Mouse (Mus musculus) hindbrain, embryonic 12.5 days (tissue): ENCODE measurements around the gene Slc5a11. TPM values are rescaled to one million over a fixed set of nuclear protein-coding genes. Genes with fewer than 3 reads are reported as not detected.
A peak's percentile ranks its signal among the peaks of the same experiment; 100 is the strongest.

ENCODE experiments used
- ATAC-seq: fragments of 200-750 bp; cut with Nextera tagmentation; 2 replicates; pipeline ENCODE4 v1.8.0; 2017; ENCODE audit warnings: moderate TSS enrichment; ENCODE audit not compliant: low FRiP score
- H3K27ac ChIP-seq: fragments of 300-500 bp; sonication (generic); 2 replicates; pipeline ENCODE4 v1.5.1; 2016; ENCODE audit warnings: mild to moderate bottlenecking
- H3K27me3 ChIP-seq: fragments of 300-500 bp; sonication (generic); 2 replicates; pipeline ENCODE4 v1.6.1; 2016; ENCODE audit warnings: mild to moderate bottlenecking
- H3K36me3 ChIP-seq: fragments of 300-500 bp; sonication (generic); 2 replicates; pipeline ENCODE4 v1.6.1; 2016; ENCODE audit warnings: mild to moderate bottlenecking
- H3K4me1 ChIP-seq: fragments of 300-500 bp; sonication (generic); 2 replicates; pipeline ENCODE4 v1.6.1; 2016
- H3K4me2 ChIP-seq: fragments of 300-500 bp; sonication (generic); replicated peaks from 2 replicates; pipeline ENCODE4 v1.6.1; 2016; ENCODE audit warnings: mild to moderate bottlenecking
- H3K4me3 ChIP-seq: fragments of 300-500 bp; sonication (generic); 2 replicates; pipeline ENCODE4 v1.5.1; 2016; ENCODE audit warnings: mild to moderate bottlenecking
- H3K9ac ChIP-seq: fragments of 300-500 bp; sonication (generic); 2 replicates; pipeline ENCODE4 v1.6.1; 2016; ENCODE audit warnings: mild to moderate bottlenecking, moderate library complexity
- H3K9me3 ChIP-seq: fragments of 300-500 bp; sonication (generic); replicated peaks from 2 replicates; pipeline ENCODE4 v1.6.1; 2016; ENCODE audit warnings: mild to moderate bottlenecking
- WGBS: fragments of 180-500 bp; shearing (Covaris S2); methylation state at CpG from one replicate; pipeline ENCODE4 v1.1.7; 2016; 5-methylcytosine and 5-hydroxymethylcytosine counted together
- polyA plus RNA-seq: library from polyadenylated mRNA; unstranded; fragments of >200 nt; fragmentation: Nextera tagmentation; extraction: Ambion mirVana; gene quantifications from 2 replicates; pipeline ENCODE4 v1.2.1, GENCODE M21; 2016

Gene Slc5a11
- polyA plus RNA-seq, 1 experiment from 2014 or later = not detected

GRCm38 (mm10) chr7:123217448-123218354, 3.1 kb downstream of the Slc5a11 start:
- no peak overlapping the region for H3K9ac ChIP-seq
- H3K4me3 ChIP-seq = no peak overlapping the region
- H3K4me2 ChIP-seq = no peak overlapping the region
- no peaks in the 10 kb centered on the region for H3K36me3 ChIP-seq
- no peak for ATAC-seq
- H3K27me3 ChIP-seq = no peaks in the 10 kb centered on the region
- WGBS = 74% methylated on average over 7 of the region's 7 CpGs
- H3K4me1 ChIP-seq = peaks cover 12% of the 10 kb centered on the region
- no peak overlapping the region for H3K27ac ChIP-seq
- H3K9me3 ChIP-seq = no peaks in the 10 kb centered on the region

GRCm38 (mm10) chr7:123218620-123219019, 4.0 kb downstream of the Slc5a11 start:
- WGBS = 26% methylated on average over 6 of the region's 6 CpGs
- Histone ChIP-seq H3K36me3 (no peaks in the 10 kb centered on the region), H3K4me3 (no peak overlapping the region), H3K27me3 (no peaks in the 10 kb centered on the region), H3K27ac (no peak overlapping the region), H3K4me2 (no peak overlapping the region), H3K9ac (no peak overlapping the region), H3K9me3 (no peaks in the 10 kb centered on the region), H3K4me1 (peaks cover 12% of the 10 kb centered on the region)
- ATAC-seq = peak; percentile 50; the same call in 1 of the 2 replicates

- Histone ChIP-seq H3K36me3 (no peaks in the 10 kb centered on the region), H3K9me3 (no peaks in the 10 kb centered on the region), H3K4me2 (no peak overlapping the region), H3K4me3 (no peak overlapping the region), H3K9ac (no peak overlapping the region), H3K4me1 (peaks cover 6% of the 10 kb centered on the region; the same call in 1 of the 2 replicates), H3K27me3 (no peaks in the 10 kb centered on the region), H3K27ac (no peak overlapping the region)
- 77% methylated on average over 13 of the region's 13 CpGs for WGBS
- ATAC-seq = no peak
Observed at GRCm38 (mm10) chr7:123219781-123220632, 5.4 kb downstream of the Slc5a11 start.

- no peak for ATAC-seq
- Histone ChIP-seq H3K27me3 (no peaks in the 10 kb centered on the region), H3K9me3 (no peaks in the 10 kb centered on the region), H3K36me3 (no peaks in the 10 kb centered on the region), H3K4me1 (peaks cover 6% of the 10 kb centered on the region; the same call in 1 of the 2 replicates), H3K27ac (no peak overlapping the region), H3K9ac (no peak overlapping the region), H3K4me3 (no peak overlapping the region), H3K4me2 (no peak overlapping the region)
- WGBS = 68% methylated on average over 2 of the region's 2 CpGs
Observed at GRCm38 (mm10) chr7:123220633-123220942, 6.0 kb downstream of the Slc5a11 start.

- no peak overlapping the region for H3K4me3 ChIP-seq
- 79% methylated on average over 9 of the region's 9 CpGs for WGBS
- H3K9ac ChIP-seq = no peak overlapping the region
- H3K4me2 ChIP-seq = no peak overlapping the region
- peaks cover 6% of the 10 kb centered on the region; the same call in 1 of the 2 replicates for H3K4me1 ChIP-seq
- no peaks in the 10 kb centered on the region for H3K27me3 ChIP-seq
- H3K36me3 ChIP-seq = no peaks in the 10 kb centered on the region
- no peak for ATAC-seq
- H3K9me3 ChIP-seq = no peaks in the 10 kb centered on the region
- H3K27ac ChIP-seq = no peak overlapping the region
Observed at GRCm38 (mm10) chr7:123224076-123224475, 9.5 kb downstream of the Slc5a11 start.

GRCm38 (mm10) chr7:123225159-123225558, 10.6 kb downstream of the Slc5a11 start:
- Histone ChIP-seq H3K36me3 (no peaks in the 10 kb centered on the region), H3K4me3 (no peak overlapping the region), H3K27me3 (no peaks in the 10 kb centered on the region), H3K4me2 (no peak overlapping the region), H3K9ac (no peak overlapping the region), H3K9me3 (no peaks in the 10 kb centered on the region), H3K27ac (no peak overlapping the region), H3K4me1 (peaks cover 5% of the 10 kb centered on the region; the same call in 1 of the 2 replicates)
- ATAC-seq = no peak
- WGBS = 87% methylated on average over 4 of the region's 4 CpGs

GRCm38 (mm10) chr7:123235449-123235848, 20.9 kb downstream of the Slc5a11 start:
- Histone ChIP-seq H3K4me3 (no peak overlapping the region), H3K36me3 (no peaks in the 10 kb centered on the region), H3K9me3 (no peaks in the 10 kb centered on the region), H3K27me3 (no peaks in the 10 kb centered on the region), H3K4me2 (no peak overlapping the region), H3K27ac (no peak overlapping the region), H3K9ac (no peak overlapping the region), H3K4me1 (peaks cover 6% of the 10 kb centered on the region)
- WGBS = 29% methylated on average over 4 of the region's 4 CpGs
- no peak for ATAC-seq

GRCm38 (mm10) chr7:123238621-123239020, 24.0 kb downstream of the Slc5a11 start:
- Histone ChIP-seq H3K4me3 (no peak overlapping the region), H3K4me1 (peaks cover 6% of the 10 kb centered on the region), H3K27ac (no peak overlapping the region), H3K27me3 (no peaks in the 10 kb centered on the region), H3K36me3 (no peaks in the 10 kb centered on the region), H3K9me3 (no peaks in the 10 kb centered on the region), H3K4me2 (no peak overlapping the region), H3K9ac (no peak overlapping the region)
- 70% methylated on average over 4 of the region's 4 CpGs for WGBS
- ATAC-seq = peak; percentile 60; the same call in 1 of the 2 replicates

GRCm38 (mm10) chr7:123240064-123240463, 25.5 kb downstream of the Slc5a11 start:
- WGBS = 72% methylated on average over 6 of the region's 6 CpGs
- Histone ChIP-seq H3K27me3 (no peaks in the 10 kb centered on the region), H3K27ac (no peak overlapping the region), H3K9ac (no peak overlapping the region), H3K4me1 (peaks cover 6% of the 10 kb centered on the region), H3K9me3 (no peaks in the 10 kb centered on the region), H3K4me3 (no peak overlapping the region), H3K4me2 (no peak overlapping the region), H3K36me3 (no peaks in the 10 kb centered on the region)
- no peak for ATAC-seq

GRCm38 (mm10) chr7:123242241-123242640, 27.7 kb downstream of the Slc5a11 start:
- no peaks in the 10 kb centered on the region for H3K27me3 ChIP-seq
- H3K4me1 ChIP-seq = peaks cover 6% of the 10 kb centered on the region
- no peak overlapping the region for H3K4me2 ChIP-seq
- ATAC-seq = no peak
- H3K36me3 ChIP-seq = no peaks in the 10 kb centered on the region
- H3K9ac ChIP-seq = no peak overlapping the region
- H3K9me3 ChIP-seq = no peaks in the 10 kb centered on the region
- no peak overlapping the region for H3K27ac ChIP-seq
- H3K4me3 ChIP-seq = no peak overlapping the region
- 93% methylated on average over 7 of the region's 7 CpGs for WGBS

GRCm38 (mm10) chr7:123244833-123245232, 30.3 kb downstream of the Slc5a11 start:
- no peak for ATAC-seq
- H3K9me3 ChIP-seq = no peaks in the 10 kb centered on the region
- H3K4me2 ChIP-seq = no peak overlapping the region
- H3K4me1 ChIP-seq = no peaks in the 10 kb centered on the region
- no peaks in the 10 kb centered on the region for H3K36me3 ChIP-seq
- H3K4me3 ChIP-seq = no peak overlapping the region
- H3K27ac ChIP-seq = no peak overlapping the region
- H3K9ac ChIP-seq = no peak overlapping the region
- H3K27me3 ChIP-seq = no peaks in the 10 kb centered on the region
- WGBS = 74% methylated on average over 1 of the region's 1 CpGs

GRCm38 (mm10) chr7:123246504-123247084, 32.0 kb downstream of the Slc5a11 start:
- Histone ChIP-seq H3K27ac (no peak overlapping the region), H3K4me3 (no peak overlapping the region), H3K9me3 (no peaks in the 10 kb centered on the region), H3K4me1 (no peaks in the 10 kb centered on the region), H3K27me3 (no peaks in the 10 kb centered on the region), H3K4me2 (no peak overlapping the region), H3K36me3 (no peaks in the 10 kb centered on the region), H3K9ac (no peak overlapping the region)
- WGBS = 66% methylated on average over 4 of the region's 4 CpGs
- ATAC-seq = no peak
